Mouse (Mus musculus) midbrain, postnatal 0 days (tissue): ENCODE data around the gene Gsk3a. TPM values are rescaled to one million over a fixed set of nuclear protein-coding genes. Genes with fewer than 3 reads are reported as not detected.

Experiments
- ATAC-seq: fragments of 200-750 bp; cut with Nextera tagmentation; 2 replicates; pipeline ENCODE4 v1.8.0; 2017; ENCODE audit warnings: moderate number of reproducible peaks, mild to moderate bottlenecking, moderate TSS enrichment, moderate library complexity; ENCODE audit not compliant: low FRiP score
- DNase-seq: peaks from one replicate; pipeline ENCODE4 v3.0.0-alpha.2; 2015; ENCODE audit warnings: low spot score
- H3K27ac ChIP-seq: fragments of 300-500 bp; sonication (generic); 2 replicates; pipeline ENCODE4 v1.5.1; 2014; ENCODE audit warnings: low read depth, mild to moderate bottlenecking, low read length, mixed read lengths
- H3K27me3 ChIP-seq: fragments of 300-500 bp; sonication (generic); 2 replicates; pipeline ENCODE4 v1.6.1; 2014; ENCODE audit warnings: low read length, control low read depth, mixed read lengths; ENCODE audit not compliant: insufficient read depth
- H3K36me3 ChIP-seq: fragments of 300-500 bp; sonication (generic); 2 replicates; pipeline ENCODE4 v1.6.1; 2014; ENCODE audit warnings: low read length, control low read depth, mixed read lengths; ENCODE audit not compliant: insufficient read depth
- H3K4me1 ChIP-seq: fragments of 300-500 bp; sonication (generic); 2 replicates; pipeline ENCODE4 v1.6.1; 2014; ENCODE audit warnings: mild to moderate bottlenecking, control low read depth, antibody characterized with exemption, low read length, mixed read lengths; ENCODE audit not compliant: insufficient read depth
- H3K4me2 ChIP-seq: fragments of 300-500 bp; sonication (generic); 2 replicates; pipeline ENCODE4 v1.6.1; 2014; ENCODE audit warnings: low read depth, mild to moderate bottlenecking, low read length, mixed read lengths; ENCODE audit not compliant: poor library complexity, severe bottlenecking
- H3K4me3 ChIP-seq: fragments of 300-500 bp; sonication (generic); 2 replicates; pipeline ENCODE4 v1.5.1; 2014; ENCODE audit warnings: low read depth, mild to moderate bottlenecking, low read length, moderate library complexity
- H3K9ac ChIP-seq: fragments of 300-500 bp; sonication (generic); replicated peaks from 2 replicates; pipeline ENCODE4 v1.6.1; 2014; ENCODE audit warnings: mild to moderate bottlenecking, low read length, moderate library complexity, mixed read lengths; ENCODE audit not compliant: poor library complexity, severe bottlenecking
- H3K9me3 ChIP-seq: fragments of 300-500 bp; sonication (generic); 2 replicates; pipeline ENCODE4 v1.6.1; 2016; ENCODE audit warnings: low read length, control low read depth
- CTCF ChIP-seq: IDR thresholded peaks from 2 replicates; pipeline ENCODE4 v1.5.1; 2016; ENCODE audit warnings: antibody characterized with exemption, mild to moderate bottlenecking
- WGBS: fragments of 180-500 bp; shearing (Covaris S2); extraction: QIAGEN DNeasy Blood & Tissue Kit; methylation state at CpG from one replicate; pipeline ENCODE4 v1.1.7; 2014; 5-methylcytosine and 5-hydroxymethylcytosine counted together
- polyA plus RNA-seq: library from polyadenylated mRNA; unstranded; fragments of >200 nt; fragmentation: Nextera tagmentation; extraction: Ambion mirVana; gene quantifications from 2 replicates; pipeline ENCODE4 v1.2.1, GENCODE M21; 2015
- total RNA-seq: library from RNA; depleted of rRNA; stranded (reverse); fragments of >200 nt; gene quantifications from 2 replicates; pipeline ENCODE4 v1.2.3, GENCODE M21; 2014

The Gsk3a gene
- total and polyA plus RNA-seq, 2 experiments from 2014 or later: 20.6 to 169 TPM

DNA sequence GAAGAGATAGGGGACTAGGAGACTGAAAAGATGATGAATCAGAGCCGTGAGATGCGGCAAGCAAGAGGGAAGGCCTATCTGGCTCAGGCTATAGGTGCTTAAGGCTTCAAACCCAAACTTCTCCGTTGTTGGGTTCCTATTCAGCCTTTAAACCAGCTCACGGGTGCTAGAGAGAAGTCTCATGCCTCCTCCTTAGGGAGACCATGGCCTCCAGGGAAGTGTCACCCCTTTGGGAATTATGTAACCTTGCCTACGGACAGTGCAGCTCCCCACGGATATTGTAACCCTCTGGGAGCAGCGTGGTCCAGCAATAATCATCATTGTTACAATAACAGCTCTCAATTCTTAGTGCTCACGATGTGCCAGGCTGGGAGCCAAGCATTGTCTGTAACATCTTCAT is 14.2 kb upstream of the Gsk3a start:
- peaks cover 27% of the 10 kb centered on the region; the same call in 1 of the 2 replicates for H3K4me1 ChIP-seq
- no peaks in the 10 kb centered on the region for H3K36me3 ChIP-seq
- TF ChIP-seq CTCF: no peak
- no peak for ATAC-seq
- H3K9me3 ChIP-seq: no peaks in the 10 kb centered on the region
- 12% methylated on average over 8 of the region's 8 CpGs for WGBS
- peak overlapping the region; percentile 37 for H3K9ac ChIP-seq
- H3K27me3 ChIP-seq: no peaks in the 10 kb centered on the region
- peak overlapping the region; percentile 44 for H3K27ac ChIP-seq
- DNase-seq: no peak
- peak overlapping the region; percentile 99 for H3K4me2 ChIP-seq
- H3K4me3 ChIP-seq: peak overlapping the region; percentile 83

DNA sequence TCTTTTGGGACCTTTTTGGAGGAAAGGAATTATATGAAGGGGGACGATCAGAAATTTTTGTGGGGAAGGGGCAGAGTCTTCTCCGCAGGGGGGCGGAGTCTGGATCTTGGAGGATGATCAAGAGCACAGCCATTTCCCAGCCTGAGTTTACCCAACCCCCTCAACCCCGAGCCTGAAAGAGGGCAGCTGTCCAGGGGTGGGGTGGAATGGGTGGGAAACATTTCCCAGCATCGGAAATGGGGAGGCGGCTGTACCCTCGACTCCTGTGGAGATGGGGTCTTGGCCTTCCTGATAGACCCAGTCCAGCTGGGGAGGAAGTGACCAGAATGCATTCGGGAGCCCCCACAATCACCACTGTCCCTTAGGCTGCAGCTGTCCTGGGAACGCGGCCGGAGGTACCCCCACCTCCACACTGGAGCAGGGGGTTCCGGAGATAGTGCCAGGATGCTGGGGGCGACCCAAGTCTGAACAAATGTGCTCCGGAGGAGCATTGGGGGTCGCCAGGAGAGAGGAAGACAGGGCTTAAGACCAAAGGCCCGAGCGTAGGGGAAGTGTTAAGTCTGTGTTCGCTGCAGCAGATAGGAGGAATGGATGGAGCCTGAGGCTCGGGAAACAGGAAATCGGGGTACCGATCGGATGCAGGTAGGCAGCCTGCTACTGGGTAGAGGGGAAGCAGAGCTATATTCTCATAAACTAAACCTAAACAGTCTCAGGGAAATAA is 13.6 kb upstream of the Gsk3a start:
- ATAC-seq: 0 out of 2 replicates have a peak, but pooled peaks have one; percentile 11
- peak; percentile 56 for DNase-seq
- 0 out of 2 replicates have a peak, but pooled peaks have one; percentile 2 for TF ChIP-seq CTCF
- no peaks in the 10 kb centered on the region for H3K36me3 ChIP-seq
- no peaks in the 10 kb centered on the region for H3K27me3 ChIP-seq
- H3K9ac ChIP-seq: peak overlapping the region; percentile 74
- no peaks in the 10 kb centered on the region for H3K9me3 ChIP-seq
- H3K4me2 ChIP-seq: peak overlapping the region; percentile 99
- 3% methylated on average over 22 of the region's 22 CpGs for WGBS
- peak overlapping the region; percentile 44 for H3K27ac ChIP-seq
- H3K4me3 ChIP-seq: peak overlapping the region; percentile 83
- peaks cover 28% of the 10 kb centered on the region; the same call in 1 of the 2 replicates for H3K4me1 ChIP-seq

DNA sequence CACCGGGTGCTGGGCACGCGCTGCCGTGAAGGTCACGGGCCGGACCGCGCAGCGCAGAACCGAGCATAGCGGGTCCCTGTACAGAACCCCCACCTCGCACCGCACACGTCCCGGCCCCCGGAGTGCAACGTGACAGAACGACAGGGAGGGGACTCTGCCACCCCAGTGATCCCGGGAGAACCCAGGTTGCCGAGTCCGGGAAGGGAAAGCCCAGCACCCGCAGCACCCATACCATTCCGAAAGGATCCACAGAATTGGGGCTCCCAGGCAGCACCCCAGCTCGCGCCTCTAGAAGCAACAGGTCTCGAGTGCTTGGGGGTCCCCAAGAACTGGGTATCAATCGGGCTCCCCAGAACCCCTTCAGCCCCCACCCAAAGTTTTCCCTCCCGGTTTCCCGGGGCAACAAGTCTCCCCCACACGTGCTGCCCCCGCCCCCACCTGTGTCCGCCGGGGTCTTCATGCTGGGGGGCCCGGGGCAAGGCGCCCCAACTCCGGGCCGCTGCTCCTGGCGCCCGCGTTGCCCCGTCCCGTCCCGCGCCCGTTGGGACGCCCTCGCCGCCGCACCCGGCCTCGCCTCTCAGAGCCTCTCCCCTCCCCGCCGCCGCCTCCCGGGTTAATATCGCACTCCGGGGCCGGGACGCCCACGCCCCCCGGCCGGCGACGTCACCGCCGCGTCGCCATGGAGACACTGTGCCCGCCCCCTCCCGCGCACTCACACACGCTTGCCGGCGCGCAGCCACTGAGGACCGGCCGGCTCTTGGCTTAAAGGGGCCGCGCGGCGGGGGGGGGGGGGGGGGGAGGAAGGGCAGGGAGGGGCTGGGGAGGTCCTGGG is 12.7 kb upstream of the Gsk3a start, which contains the start of gene Erf:
Erf (minus strand) TSS at position 621 of the 832 bp plus-strand sequence.
- Histone ChIP-seq H3K27ac (peak within 1 kb of the TSS; percentile 79), H3K4me1 (peaks cover 28% of the 10 kb centered on the region; the same call in 1 of the 2 replicates), H3K9me3 (no peaks in the 10 kb centered on the region), H3K4me2 (peak within 1 kb of the TSS; percentile 99), H3K36me3 (no peaks in the 10 kb centered on the region), H3K9ac (peak within 1 kb of the TSS; percentile 74), H3K4me3 (peak within 1 kb of the TSS; percentile 83), H3K27me3 (no peaks in the 10 kb centered on the region)
- under 1% methylated on average over 64 of the region's 81 CpGs for WGBS
- DNase-seq (peak; percentile 89), ATAC-seq (peak; percentile 82)
- TF ChIP-seq CTCF: no peak

- Histone ChIP-seq H3K9me3 (no peaks in the 10 kb centered on the region), H3K4me1 (peaks cover 28% of the 10 kb centered on the region; the same call in 1 of the 2 replicates), H3K9ac (peak overlapping the region; percentile 74), H3K27me3 (no peaks in the 10 kb centered on the region), H3K4me2 (peak overlapping the region; percentile 99), H3K4me3 (peak overlapping the region; percentile 83), H3K36me3 (no peaks in the 10 kb centered on the region), H3K27ac (peak overlapping the region; percentile 79)
- ATAC-seq: peak; percentile 25; the same call in 1 of the 2 replicates
- no peak for TF ChIP-seq CTCF
- WGBS: under 1% methylated on average over 38 of the region's 73 CpGs
- peak; percentile 72 for DNase-seq
These were observed 11.9 kb upstream of the Gsk3a start for GRCm38 (mm10) chr7:25249314-25250140.

DNA sequence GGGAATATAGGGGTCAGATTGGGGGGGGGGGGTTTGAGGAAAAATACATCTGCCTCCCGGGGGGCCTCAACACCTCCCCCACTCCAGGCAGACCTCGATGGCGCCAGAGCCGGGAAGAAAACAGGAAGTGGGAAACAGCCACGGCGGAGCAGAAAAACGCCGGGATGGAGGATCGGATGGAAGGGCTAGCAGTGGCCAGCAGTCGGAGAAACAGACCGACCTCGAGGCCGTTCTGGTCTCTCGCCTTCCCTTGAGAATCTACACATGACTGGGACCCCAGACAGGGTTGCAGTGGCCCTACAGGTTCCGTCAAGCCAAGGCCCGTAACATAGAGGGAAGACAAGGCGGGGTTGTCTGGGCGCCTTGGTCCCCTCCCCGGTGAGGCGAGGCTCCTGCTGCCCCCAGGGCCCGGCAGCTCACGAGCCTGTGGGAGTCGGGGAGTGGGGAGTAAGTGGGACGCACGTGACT is 11.2 kb upstream of the Gsk3a start:
- Histone ChIP-seq H3K27ac (peak overlapping the region; percentile 79), H3K36me3 (no peaks in the 10 kb centered on the region), H3K4me1 (peaks cover 28% of the 10 kb centered on the region; the same call in 1 of the 2 replicates), H3K9ac (peak overlapping the region; percentile 74), H3K4me3 (peak overlapping the region; percentile 83), H3K9me3 (no peaks in the 10 kb centered on the region), H3K4me2 (peak overlapping the region; percentile 99), H3K27me3 (no peaks in the 10 kb centered on the region)
- WGBS: 2% methylated on average over 23 of the region's 25 CpGs
- ATAC-seq: 0 out of 2 replicates have a peak, but pooled peaks have one; percentile 6
- TF ChIP-seq CTCF: no peak
- no peak for DNase-seq
